Mouse (Mus musculus): Measurements from ENCODE around the gene Nup188.
A peak's percentile ranks its signal among the peaks of the same experiment; 100 is the strongest.

The Nup188 gene

DNA sequence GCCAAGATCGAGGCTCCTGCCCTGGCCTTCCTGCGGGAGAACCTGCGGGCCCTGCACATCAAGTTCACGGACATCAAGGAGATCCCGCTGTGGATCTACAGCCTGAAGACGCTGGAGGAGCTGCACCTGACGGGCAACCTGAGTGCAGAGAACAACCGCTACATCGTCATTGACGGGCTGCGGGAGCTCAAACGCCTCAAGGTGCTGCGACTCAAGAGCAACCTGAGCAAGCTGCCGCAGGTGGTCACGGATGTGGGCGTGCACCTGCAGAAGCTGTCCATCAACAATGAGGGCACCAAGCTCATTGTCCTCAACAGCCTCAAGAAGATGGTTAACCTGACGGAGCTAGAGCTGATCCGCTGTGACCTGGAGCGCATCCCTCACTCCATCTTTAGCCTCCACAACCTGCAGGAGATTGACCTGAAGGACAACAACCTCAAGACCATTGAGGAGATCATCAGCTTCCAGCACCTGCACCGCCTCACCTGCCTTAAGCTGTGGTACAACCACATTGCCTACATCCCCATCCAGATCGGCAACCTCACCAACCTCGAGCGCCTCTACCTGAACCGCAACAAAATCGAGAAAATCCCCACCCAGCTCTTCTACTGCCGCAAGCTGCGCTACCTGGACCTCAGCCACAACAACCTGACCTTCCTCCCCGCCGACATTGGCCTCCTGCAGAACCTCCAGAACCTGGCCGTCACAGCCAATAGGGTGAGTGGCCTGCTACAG lies 29.4 kb upstream of the Nup188 start:
- no peak for DNase-seq (ENCODE audit: low spot score in 2 of 2)

DNA sequence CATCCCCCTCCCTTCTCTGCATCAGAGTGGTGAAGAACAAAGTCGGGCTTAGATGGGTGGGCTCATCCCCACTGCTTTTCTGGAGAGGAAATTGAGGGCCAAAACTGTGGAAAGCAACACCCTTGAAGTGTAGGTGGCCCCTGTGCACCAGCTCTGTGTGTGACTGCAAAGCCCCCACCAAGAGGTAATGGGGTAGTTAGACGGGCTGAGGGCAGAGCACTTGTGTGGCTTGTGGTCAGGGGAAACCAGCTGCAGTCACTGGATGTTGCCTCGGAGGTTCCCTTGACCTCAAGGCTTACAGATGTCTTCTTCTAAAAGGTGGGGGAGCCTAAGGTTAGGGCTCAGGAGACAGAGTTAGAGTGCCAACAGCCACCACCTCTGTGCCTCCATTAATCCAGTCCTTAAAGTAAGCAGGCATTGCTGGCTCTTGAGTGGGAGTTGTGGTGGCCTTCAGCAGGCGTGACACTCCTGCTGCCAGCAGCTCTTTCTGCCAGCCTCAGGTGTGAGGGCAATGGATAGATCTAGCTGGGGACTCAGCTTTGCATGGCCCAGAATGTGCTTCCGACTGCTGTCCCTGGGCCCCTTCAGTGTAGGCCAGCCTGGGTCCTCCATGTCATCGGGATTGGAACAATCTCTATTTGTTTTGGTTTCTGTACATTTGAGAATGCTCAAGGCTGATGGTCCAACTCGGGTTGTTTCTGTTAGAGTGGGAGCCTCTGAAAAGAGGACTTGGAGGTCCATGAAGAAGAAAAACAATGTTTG lies 28.3 kb upstream of the Nup188 start:
- DNase-seq (ENCODE audit: low spot score in 2 of 2): no peak

DNA sequence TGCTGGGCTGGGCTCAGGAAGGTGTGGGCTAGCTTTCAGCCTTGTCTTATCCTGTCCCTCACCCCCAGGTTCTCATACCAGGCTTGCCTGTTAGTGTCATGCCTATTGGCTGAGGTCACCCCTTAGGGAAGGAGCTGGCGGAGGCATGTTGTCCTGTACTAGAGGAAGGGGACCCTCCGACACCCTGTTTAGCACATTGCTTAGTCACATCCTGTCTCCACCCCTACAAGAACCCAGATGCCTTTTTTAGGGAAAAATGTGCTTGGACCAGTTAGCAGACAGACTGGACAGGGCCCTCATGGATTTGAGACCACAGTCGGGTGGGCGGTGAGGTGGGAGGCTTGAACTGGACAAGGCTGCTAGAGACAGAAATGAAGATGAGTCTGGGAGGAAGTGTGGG lies 27.6 kb upstream of the Nup188 start:
- no peak for DNase-seq (ENCODE audit: low spot score in 2 of 2)

- no peak for DNase-seq (ENCODE audit: low spot score in 2 of 2)
These were observed 26.8 kb upstream of the Nup188 start for GRCm38 (mm10) chr2:30259131-30260064.

DNA sequence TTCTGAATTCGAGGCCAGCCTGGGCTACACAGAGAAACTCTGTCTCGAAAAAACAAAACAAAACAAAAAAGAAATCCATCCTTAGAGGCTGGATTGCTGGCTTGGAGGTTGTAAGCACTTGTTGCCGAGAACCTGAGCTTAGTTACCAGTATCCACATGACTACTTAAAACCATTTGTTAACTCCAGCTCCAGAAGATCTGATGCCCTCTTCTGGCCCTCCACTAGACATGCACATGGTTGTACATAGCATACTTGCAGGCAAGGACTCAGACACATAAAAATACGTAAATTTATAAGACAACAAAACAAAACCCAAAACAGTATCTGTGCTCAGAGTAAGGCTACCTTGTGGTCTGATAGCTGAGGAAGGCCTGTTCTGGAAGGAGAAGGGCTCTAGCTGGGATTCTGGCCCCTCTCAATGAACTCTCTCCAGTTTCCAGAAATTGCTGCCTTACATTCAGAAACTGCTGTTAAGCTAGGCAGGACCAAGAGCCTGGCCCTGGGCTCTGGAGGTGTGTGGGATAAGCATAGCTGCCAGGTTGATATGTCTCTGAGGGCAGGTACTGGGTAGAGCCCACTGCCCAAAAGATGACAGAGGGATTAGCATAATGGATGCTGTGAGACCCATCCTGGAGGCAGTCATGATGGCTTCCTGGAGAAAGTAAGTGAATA lies 25.0 kb upstream of the Nup188 start:
- no peak for DNase-seq (ENCODE audit: low spot score in 2 of 2)

GRCm38 (mm10) chr2:30261921-30262839 lies 24.0 kb upstream of the Nup188 start:
- DNase-seq (ENCODE audit: low spot score in 2 of 2): no peak

- no peak for DNase-seq (ENCODE audit: low spot score in 2 of 2)
These were observed 23.3 kb upstream of the Nup188 start for GRCm38 (mm10) chr2:30262840-30263441.

- DNase-seq (ENCODE audit: low spot score in 2 of 2): no peak
These were observed 22.4 kb upstream of the Nup188 start for GRCm38 (mm10) chr2:30263811-30264210.

DNA sequence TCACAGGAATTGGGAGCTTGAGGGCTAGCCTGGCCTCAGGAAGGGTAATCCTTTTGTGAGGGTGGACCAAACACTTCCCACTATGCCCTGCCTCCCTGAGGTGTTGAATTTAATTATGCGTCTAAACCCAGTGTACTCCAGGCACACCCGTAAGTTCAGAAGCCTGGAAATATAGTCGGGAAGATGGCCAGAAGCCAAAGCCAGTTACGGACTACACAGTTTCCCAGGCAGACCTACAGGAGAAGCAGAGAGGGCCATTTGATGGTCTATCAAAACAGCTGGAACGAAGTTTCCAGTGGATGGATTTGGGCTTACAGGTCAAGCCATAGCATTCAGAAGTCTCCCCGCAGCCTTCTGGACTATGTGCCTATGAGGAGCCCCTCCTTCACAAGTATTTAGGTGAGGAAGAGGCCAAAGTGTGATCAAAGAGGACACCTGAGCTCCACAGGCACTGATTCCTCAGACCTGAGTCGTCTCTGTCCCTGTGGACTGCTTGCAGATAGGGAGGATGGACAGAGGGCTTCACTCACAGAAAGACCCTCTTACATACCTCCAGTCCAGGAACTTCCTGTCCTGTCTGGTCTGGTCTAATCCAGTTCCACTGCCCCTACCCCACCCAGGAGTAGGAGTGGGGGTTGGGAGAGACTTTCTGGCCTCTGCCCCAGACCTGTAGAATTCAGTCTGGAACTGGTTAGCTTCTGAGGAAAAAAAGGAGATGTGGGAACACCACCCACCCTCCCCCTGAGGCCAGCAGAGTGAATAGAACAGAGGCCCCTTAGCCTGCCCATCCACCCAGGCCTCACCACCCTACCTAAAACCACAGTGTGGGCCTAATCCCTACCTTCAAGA lies 21.3 kb upstream of the Nup188 start:
- no peak for DNase-seq (ENCODE audit: low spot score in 2 of 2)

GRCm38 (mm10) chr2:30265767-30266253 lies 20.4 kb upstream of the Nup188 start, which contains the start of gene Phyhd1:
Gene Phyhd1 (plus strand): TSS chr2:30266203.
- DNase-seq (ENCODE audit: low spot score in 2 of 2): no peak

DNA sequence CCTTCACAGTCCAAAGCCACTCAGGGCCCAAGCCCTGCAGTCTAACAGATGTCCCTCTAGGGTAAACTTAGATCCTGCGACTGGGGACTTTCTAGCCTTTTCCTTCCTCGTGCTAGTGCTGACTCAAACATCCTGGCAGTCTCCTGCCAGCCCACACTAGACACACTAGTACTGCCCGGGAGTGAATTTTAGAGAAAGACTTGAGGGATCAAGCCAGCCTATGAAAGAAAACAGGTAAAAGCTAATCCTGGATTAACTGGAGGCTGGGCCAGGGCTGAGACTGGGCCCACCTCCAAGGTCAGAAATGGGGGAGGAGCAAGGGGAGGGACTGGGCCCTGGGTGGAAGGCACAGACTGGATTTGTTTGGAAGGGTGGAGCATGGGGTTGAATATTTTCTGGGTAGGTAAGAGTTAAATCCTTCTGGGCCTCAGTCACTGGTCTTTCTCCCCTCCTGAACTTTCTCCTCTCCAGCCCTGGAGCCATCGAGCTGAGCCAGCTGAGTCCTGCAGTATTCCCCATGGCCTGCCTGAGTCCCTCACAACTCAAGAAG lies 19.7 kb upstream of the Nup188 start:
- DNase-seq (ENCODE audit: low spot score in 2 of 2): no peak

GRCm38 (mm10) chr2:30267466-30267865 lies 18.7 kb upstream of the Nup188 start:
- DNase-seq (ENCODE audit: low spot score in 2 of 2): no peak

GRCm38 (mm10) chr2:30268371-30268770 lies 17.8 kb upstream of the Nup188 start:
- no peak for DNase-seq (ENCODE audit: low spot score in 2 of 2)

- DNase-seq (ENCODE audit: low spot score in 2 of 2): no peak
These were observed 16.8 kb upstream of the Nup188 start for GRCm38 (mm10) chr2:30269241-30269990.

- peak; percentile 39 to 60 for DNase-seq (ENCODE audit: low spot score in 2 of 2)
These were observed 16.1 kb upstream of the Nup188 start for GRCm38 (mm10) chr2:30270134-30270533.

- no peak for DNase-seq (ENCODE audit: low spot score in 2 of 2)
These were observed 5.5 kb upstream of the Nup188 start, which contains the start of gene Gm28038 for GRCm38 (mm10) chr2:30280743-30281142. Gene Gm28038 (plus strand): TSS chr2:30281043.

DNA sequence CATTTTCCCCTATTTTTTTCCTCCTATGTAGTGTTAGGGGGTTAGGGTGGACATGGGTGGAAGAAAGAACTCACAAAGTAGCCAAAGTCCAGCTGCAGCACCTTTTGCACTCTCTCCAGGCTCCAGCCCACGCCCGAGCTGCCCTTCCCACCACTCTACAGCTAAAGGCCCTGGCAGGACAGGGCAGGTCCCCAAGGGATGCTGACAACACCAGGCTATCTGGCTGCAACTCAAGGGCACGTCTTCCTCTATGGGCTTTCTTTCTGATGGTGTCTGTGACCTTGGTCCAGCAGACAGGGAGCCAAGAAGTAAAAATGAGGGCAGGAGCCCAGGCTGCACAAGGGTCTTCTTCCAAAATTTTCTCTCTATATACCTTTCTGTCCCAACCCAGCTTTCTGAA lies 4.5 kb upstream of the Nup188 start:
- DNase-seq (ENCODE audit: low spot score in 2 of 2): no peak

DNA sequence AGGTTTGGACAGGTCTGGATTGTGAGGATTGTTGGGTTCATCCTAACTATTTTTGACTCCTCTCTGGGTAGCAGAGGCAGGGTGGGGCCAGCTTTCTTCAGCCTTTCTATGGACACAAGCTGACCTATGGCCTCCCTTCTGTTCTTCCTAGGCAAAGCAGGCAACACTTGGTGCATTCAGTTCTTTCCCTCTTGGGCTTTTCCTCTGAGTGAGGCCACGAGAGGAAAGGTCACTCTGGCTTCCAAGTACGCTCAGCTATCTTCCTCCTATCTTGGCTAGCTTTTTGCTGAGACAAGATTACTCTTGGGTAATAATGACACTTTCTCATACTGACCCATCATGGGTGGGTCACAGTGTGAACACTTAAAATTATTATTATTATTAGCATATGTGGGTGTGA lies 3.0 kb upstream of the Nup188 start:
- no peak for DNase-seq (ENCODE audit: low spot score in 2 of 2)

All from thymus, postnatal 10 days (tissue).